Comparison of ENCODE assay signal across 10 mouse cellular contexts in the genomic region with DNA sequence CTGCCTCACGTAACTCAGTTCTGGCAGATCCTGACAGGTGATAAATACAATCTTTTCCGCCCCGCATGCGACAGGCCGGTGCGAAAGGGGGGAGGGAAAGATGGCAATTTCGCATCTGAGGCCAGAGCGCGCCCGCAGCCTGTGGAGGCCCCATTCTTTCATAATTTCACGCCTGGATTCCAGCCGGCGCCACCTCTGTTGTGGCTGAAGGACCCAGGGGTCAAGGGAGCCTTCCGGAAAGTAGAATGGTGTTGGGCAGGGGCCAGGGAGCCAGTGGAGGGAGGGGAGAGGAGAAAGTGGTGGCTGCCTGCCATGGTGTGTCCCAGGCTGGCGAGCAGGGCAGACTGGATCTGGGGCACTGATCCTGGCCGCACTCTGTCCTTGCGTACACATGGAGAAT.
A peak's percentile ranks its signal among the peaks of the same experiment; 100 is the strongest.
DNase-seq lines count a peak whose midpoint lies in the region; ATAC-seq and TF ChIP-seq lines count a peak whose summit lies in the region.
"Had no signal": no experiment of that assay in that cellular context is flagged by ENCODE, and none has a peak within 500 bp of the region (broad histone marks: within the 10 kb centered on the region; RNA-seq: fewer than 3 reads in every experiment).

No protein-coding gene starts in this region.

- no peak for ATAC-seq in heart, embryonic 12.5 days (ENCODE audit: insufficient number of reproducible peaks, low FRiP score)
- peak; percentile 75 for ATAC-seq in hindbrain, embryonic 12.5 days (ENCODE audit: low FRiP score)
- ATAC-seq in lung, embryonic 15.5 days (ENCODE audit: borderline replicate concordance, extremely low read depth, low FRiP score, low TSS enrichment), result no peak
- ATAC-seq in megakaryocyte-erythroid progenitor cell, adult 5-6 weeks (replicated peaks; ENCODE audit: low FRiP score, low TSS enrichment, poor library complexity, severe bottlenecking), result no peak

- H3K27ac ChIP-seq in heart, adult 2 months, result no peak overlapping the region
- no peak overlapping the region for H3K27ac ChIP-seq in heart, embryonic 12.5 days (ENCODE audit: poor library complexity, severe bottlenecking)
- H3K27ac ChIP-seq in hindbrain, embryonic 12.5 days, result 0 out of 2 replicates have a peak overlapping the region, but pooled peaks have one; percentile 66
- no peak overlapping the region for H3K27ac ChIP-seq in lung, embryonic 15.5 days

- H3K9ac ChIP-seq in heart, adult 2 months (ENCODE audit: low read depth, low read length), result no peak overlapping the region
- no peak overlapping the region for H3K9ac ChIP-seq in heart, embryonic 12.5 days
- H3K9ac ChIP-seq in hindbrain, embryonic 12.5 days, result 0 out of 2 replicates have a peak overlapping the region, but pooled peaks have one; percentile 5
- H3K9ac ChIP-seq in lung, embryonic 15.5 days, result no peak overlapping the region

- TF ChIP-seq CTCF in heart, adult 2 months (IDR thresholded peaks at IDR 0.05), result no peak

- intact Hi-C loops in heart, adult 2 months (cut with DNase I), result no loop called here

- DNase-seq in heart, adult 2 months, result peak; percentile 45 to 50
- DNase-seq in embryo, embryonic 11 days, result peak; percentile 82
- peak; percentile 6 for DNase-seq in ovary, postnatal 10 days (ENCODE audit: low spot score)
- no peak for DNase-seq in T-cell, adult 2 months (ENCODE audit: low spot score)

- H3K36me3 ChIP-seq in heart, adult 2 months (ENCODE audit: control insufficient read depth, insufficient read depth, low read length), result no peaks in the 10 kb centered on the region
- no peaks in the 10 kb centered on the region for H3K36me3 ChIP-seq in heart, embryonic 12.5 days
- no peaks in the 10 kb centered on the region for H3K36me3 ChIP-seq in hindbrain, embryonic 12.5 days
- H3K36me3 ChIP-seq in lung, embryonic 15.5 days, result no peaks in the 10 kb centered on the region

- TF ChIP-seq POLR2A in heart, adult 2 months (IDR thresholded peaks at IDR 0.05; ENCODE audit: insufficient read depth, low read depth, low read length), result no peak

- no peak overlapping the region for H3K4me3 ChIP-seq in heart, adult 2 months
- no peak overlapping the region for H3K4me3 ChIP-seq in heart, embryonic 12.5 days
- no peak overlapping the region for H3K4me3 ChIP-seq in hindbrain, embryonic 12.5 days
- no peak overlapping the region for H3K4me3 ChIP-seq in lung, embryonic 15.5 days
- H3K4me3 ChIP-seq: myocyte had no signal

- no peaks in the 10 kb centered on the region for H3K4me1 ChIP-seq in heart, adult 2 months (ENCODE audit: control insufficient read depth, insufficient read depth, low read length)
- no peaks in the 10 kb centered on the region for H3K4me1 ChIP-seq in heart, embryonic 12.5 days (replicated peaks)
- H3K4me1 ChIP-seq in hindbrain, embryonic 12.5 days, result peaks cover 21% of the 10 kb centered on the region
- H3K4me1 ChIP-seq in lung, embryonic 15.5 days, result peaks cover 12% of the 10 kb centered on the region

- TF ChIP-seq EP300 in heart, adult 2 months (IDR thresholded peaks at IDR 0.05; ENCODE audit: insufficient read depth, low read depth, low read length), result no peak

- no peak overlapping the region; the same call in 1 of the 2 replicates for H3K4me2 ChIP-seq in heart, embryonic 12.5 days
- peak overlapping the region; percentile 44 for H3K4me2 ChIP-seq in hindbrain, embryonic 12.5 days (replicated peaks)
- peak overlapping the region; percentile 30; the same call in 1 of the 2 replicates for H3K4me2 ChIP-seq in lung, embryonic 15.5 days

- H3K27me3 ChIP-seq in heart, adult 2 months (ENCODE audit: control insufficient read depth, insufficient read depth, low read length), result no peaks in the 10 kb centered on the region
- H3K27me3 ChIP-seq in heart, embryonic 12.5 days (replicated peaks), result peaks cover 53% of the 10 kb centered on the region
- H3K27me3 ChIP-seq in hindbrain, embryonic 12.5 days, result peaks cover 5% of the 10 kb centered on the region
- H3K27me3 ChIP-seq in lung, embryonic 15.5 days, result peaks cover 17% of the 10 kb centered on the region
- H3K27me3 ChIP-seq: CH12.LX had no signal

- H3K79me2 ChIP-seq in heart, adult 2 months (replicated peaks; ENCODE audit: control insufficient read depth, insufficient read depth, low read length), result no peaks in the 10 kb centered on the region

- H3K9me3 ChIP-seq in heart, embryonic 12.5 days (replicated peaks), result no peaks in the 10 kb centered on the region
- no peaks in the 10 kb centered on the region for H3K9me3 ChIP-seq in hindbrain, embryonic 12.5 days (replicated peaks)
- no peaks in the 10 kb centered on the region for H3K9me3 ChIP-seq in lung, embryonic 15.5 days

- WGBS in heart, adult 2 months, result 41% methylated on average over 17 of the region's 17 CpGs
- WGBS in heart, embryonic 12.5 days, result 60% methylated on average over 17 of the region's 17 CpGs
- WGBS in hindbrain, embryonic 12.5 days, result 20% methylated on average over 17 of the region's 17 CpGs
- 42% methylated on average over 17 of the region's 17 CpGs for WGBS in lung, embryonic 15.5 days
